Mouse (Mus musculus) G1E (cell line): ENCODE measurements around the gene 9430097D07Rik.

ENCODE experiments used
- CTCF ChIP-seq: IDR thresholded peaks from 2 replicates; pipeline ENCODE4 v1.5.1; 2012; ENCODE audit warnings: low read depth, low read length, inconsistent platforms, mixed read lengths
- GATA1 ChIP-seq: IDR thresholded peaks from 2 replicates; pipeline ENCODE4 v1.6.1; 2012; ENCODE audit warnings: borderline replicate concordance, low read length, inconsistent platforms, mixed read lengths
- GATA2 ChIP-seq: IDR thresholded peaks from 2 replicates; pipeline ENCODE4 v1.6.1; 2012; ENCODE audit warnings: low read depth, low read length, inconsistent platforms, borderline replicate concordance
- POLR2AphosphoS5 ChIP-seq: IDR thresholded peaks from 2 replicates; pipeline ENCODE4 v1.6.1; 2012; ENCODE audit warnings: low read depth, low read length, inconsistent platforms; ENCODE audit not compliant: insufficient replicate concordance

- TF ChIP-seq CTCF (no peak), GATA1 (no peak), GATA2 (no peak), POLR2AphosphoS5 (no peak)
These were observed 21.8 kb downstream of the 9430097D07Rik start for GRCm38 (mm10) chr2:32553592-32554148.
